Mouse (Mus musculus): ENCODE results near the gene Morn3. TPM values are rescaled to one million over a fixed set of nuclear protein-coding genes. Genes with fewer than 3 reads are reported as not detected.

The Morn3 gene
- polyA plus RNA-seq, 1 experiment from 2014 or later = 1.0 TPM

DNA sequence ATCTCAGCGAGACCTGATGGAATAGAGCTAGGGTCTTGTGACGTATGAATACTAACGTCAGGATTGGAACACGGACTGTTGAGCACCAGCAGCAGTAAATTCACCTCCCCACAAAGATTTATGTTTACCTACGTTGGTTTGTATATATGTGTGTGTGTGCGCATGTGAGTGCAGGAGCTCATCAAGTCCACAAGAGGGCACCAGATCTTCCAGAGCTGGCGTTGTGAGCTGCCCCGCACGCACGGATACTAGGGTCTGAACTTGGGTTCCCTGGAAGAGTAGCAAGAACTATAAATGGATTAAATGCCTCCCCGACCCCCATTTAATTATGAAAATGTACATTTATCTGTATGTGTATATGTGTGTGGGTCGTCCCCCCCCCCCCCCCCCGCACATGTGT is 33.7 kb upstream of the Morn3 start:
- WGBS = 95% methylated on average over 11 of the region's 13 CpGs
- no peak for DNase-seq (ENCODE audit: low spot score)

DNA sequence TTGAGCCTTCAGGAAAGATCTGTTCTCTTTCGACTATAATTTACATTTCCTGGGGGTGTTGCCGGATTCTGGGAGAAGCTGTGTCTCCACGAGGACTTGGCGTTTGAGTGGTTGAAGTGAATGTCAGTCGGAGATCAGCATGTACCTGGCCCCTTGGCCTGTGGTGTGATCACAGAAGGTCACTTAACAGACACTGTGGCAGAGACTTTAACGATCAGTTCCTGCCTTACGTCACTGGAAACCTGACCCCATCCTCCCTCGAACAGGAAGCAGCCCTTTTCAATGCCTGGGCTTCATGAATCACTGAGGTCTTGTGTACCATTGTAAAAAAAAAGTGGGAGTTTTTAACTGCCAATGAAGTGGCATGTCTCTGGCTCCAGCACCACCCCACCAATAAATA is 33.2 kb upstream of the Morn3 start:
- Histone ChIP-seq H3K36me3 (ENCODE audit: control insufficient read depth, insufficient read depth, low read length) (no peaks in the 10 kb centered on the region), H3K4me3 (ENCODE audit: low read depth, low read length) (no peak overlapping the region), H3K27ac (ENCODE audit: low read depth, low read length) (no peak overlapping the region), H3K4me2 (replicated peaks; ENCODE audit: low read depth, low read length) (no peak overlapping the region), H3K9me3 (ENCODE audit: control insufficient read depth, low read length) (no peaks in the 10 kb centered on the region), H3K27me3 (ENCODE audit: control insufficient read depth, insufficient read depth, low read length) (no peaks in the 10 kb centered on the region), H3K9ac (ENCODE audit: low read depth, low read length) (no peak overlapping the region), H3K4me1 (replicated peaks; ENCODE audit: control insufficient read depth, insufficient read depth, low read length) (peaks cover 5% of the 10 kb centered on the region)
- WGBS = 88% methylated on average over 8 of the region's 8 CpGs
- ATAC-seq (ENCODE audit: low FRiP score) (no peak), DNase-seq (ENCODE audit: low spot score) (no peak)

More for the DNA sequence above, 33.7 kb upstream of the Morn3 start:
- ATAC-seq (ENCODE audit: low FRiP score) = no peak
- H3K4me3 ChIP-seq (ENCODE audit: low read depth, low read length) = no peak overlapping the region
- no peak overlapping the region for H3K9ac ChIP-seq (ENCODE audit: low read depth, low read length)
- no peak overlapping the region for H3K27ac ChIP-seq (ENCODE audit: low read depth, low read length)
- H3K36me3 ChIP-seq (ENCODE audit: control insufficient read depth, insufficient read depth, low read length) = no peaks in the 10 kb centered on the region
- H3K27me3 ChIP-seq (ENCODE audit: control insufficient read depth, insufficient read depth, low read length) = no peaks in the 10 kb centered on the region
- H3K9me3 ChIP-seq (ENCODE audit: control insufficient read depth, low read length) = no peaks in the 10 kb centered on the region
- peaks cover 5% of the 10 kb centered on the region for H3K4me1 ChIP-seq (replicated peaks; ENCODE audit: control insufficient read depth, insufficient read depth, low read length)
- H3K4me2 ChIP-seq (replicated peaks; ENCODE audit: low read depth, low read length) = no peak overlapping the region

DNA sequence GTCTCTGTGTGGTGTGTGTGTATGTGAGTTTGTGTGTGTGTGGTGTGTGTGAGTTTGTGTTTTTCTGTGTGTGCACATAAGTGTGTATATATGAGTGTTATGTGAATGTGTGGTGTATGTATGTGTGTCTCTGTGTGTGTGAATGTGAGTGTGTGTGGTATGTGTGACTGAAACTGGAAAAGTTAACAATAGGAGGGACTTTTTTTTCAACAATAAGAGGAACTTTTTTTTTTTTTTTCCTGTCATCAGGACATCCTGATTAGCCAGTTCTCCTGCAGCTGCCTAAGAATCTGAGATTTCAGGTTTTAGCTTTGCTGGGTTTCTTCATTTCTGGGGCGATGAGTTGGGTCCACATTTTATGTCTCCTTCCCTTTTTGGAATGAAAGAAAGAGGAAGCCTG is 32.8 kb upstream of the Morn3 start:
- Histone ChIP-seq H3K4me2 (replicated peaks; ENCODE audit: low read depth, low read length) (no peak overlapping the region), H3K27me3 (ENCODE audit: control insufficient read depth, insufficient read depth, low read length) (no peaks in the 10 kb centered on the region), H3K9me3 (ENCODE audit: control insufficient read depth, low read length) (no peaks in the 10 kb centered on the region), H3K9ac (ENCODE audit: low read depth, low read length) (no peak overlapping the region), H3K36me3 (ENCODE audit: control insufficient read depth, insufficient read depth, low read length) (no peaks in the 10 kb centered on the region), H3K4me3 (ENCODE audit: low read depth, low read length) (no peak overlapping the region), H3K4me1 (replicated peaks; ENCODE audit: control insufficient read depth, insufficient read depth, low read length) (peaks cover 5% of the 10 kb centered on the region), H3K27ac (ENCODE audit: low read depth, low read length) (no peak overlapping the region)
- ATAC-seq (ENCODE audit: low FRiP score) (no peak), DNase-seq (ENCODE audit: low spot score) (no peak)
- WGBS = 94% methylated on average over 1 of the region's 1 CpGs

- ATAC-seq (ENCODE audit: low FRiP score) (peak; percentile 84), DNase-seq (ENCODE audit: low spot score) (peak; percentile 72)
- peak overlapping the region; percentile 97 for H3K4me2 ChIP-seq (replicated peaks; ENCODE audit: low read depth, low read length)
- peaks cover 5% of the 10 kb centered on the region for H3K4me1 ChIP-seq (replicated peaks; ENCODE audit: control insufficient read depth, insufficient read depth, low read length)
- peak overlapping the region; percentile 73 for H3K9ac ChIP-seq (ENCODE audit: low read depth, low read length)
- WGBS = 5% methylated on average over 27 of the region's 35 CpGs
- H3K36me3 ChIP-seq (ENCODE audit: control insufficient read depth, insufficient read depth, low read length) = no peaks in the 10 kb centered on the region
- H3K4me3 ChIP-seq (ENCODE audit: low read depth, low read length) = peak overlapping the region; percentile 76
- no peaks in the 10 kb centered on the region for H3K27me3 ChIP-seq (ENCODE audit: control insufficient read depth, insufficient read depth, low read length)
- H3K27ac ChIP-seq (ENCODE audit: low read depth, low read length) = peak overlapping the region; percentile 62; the same call in 1 of the 2 replicates
- H3K9me3 ChIP-seq (ENCODE audit: control insufficient read depth, low read length) = no peaks in the 10 kb centered on the region
Measured at GRCm38 (mm10) chr5:123076419-123077281, 29.8 kb upstream of the Morn3 start.

GRCm38 (mm10) chr5:123075576-123076418 is 29.0 kb upstream of the Morn3 start:
- Histone ChIP-seq H3K9ac (ENCODE audit: low read depth, low read length) (peak overlapping the region; percentile 73), H3K4me1 (replicated peaks; ENCODE audit: control insufficient read depth, insufficient read depth, low read length) (peaks cover 5% of the 10 kb centered on the region), H3K4me3 (ENCODE audit: low read depth, low read length) (peak overlapping the region; percentile 76), H3K9me3 (ENCODE audit: control insufficient read depth, low read length) (no peaks in the 10 kb centered on the region), H3K27ac (ENCODE audit: low read depth, low read length) (peak overlapping the region; percentile 62; the same call in 1 of the 2 replicates), H3K27me3 (ENCODE audit: control insufficient read depth, insufficient read depth, low read length) (no peaks in the 10 kb centered on the region), H3K4me2 (replicated peaks; ENCODE audit: low read depth, low read length) (peak overlapping the region; percentile 97), H3K36me3 (ENCODE audit: control insufficient read depth, insufficient read depth, low read length) (no peaks in the 10 kb centered on the region)
- ATAC-seq (ENCODE audit: low FRiP score) = peak; percentile 88
- peak; percentile 96 for DNase-seq (ENCODE audit: low spot score)
- WGBS = 8% methylated on average over 45 of the region's 45 CpGs

GRCm38 (mm10) chr5:123068714-123069113 is 21.9 kb upstream of the Morn3 start:
- H3K9me3 ChIP-seq (ENCODE audit: control insufficient read depth, low read length) = no peaks in the 10 kb centered on the region
- no peak overlapping the region for H3K27ac ChIP-seq (ENCODE audit: low read depth, low read length)
- no peaks in the 10 kb centered on the region for H3K4me1 ChIP-seq (replicated peaks; ENCODE audit: control insufficient read depth, insufficient read depth, low read length)
- no peaks in the 10 kb centered on the region for H3K36me3 ChIP-seq (ENCODE audit: control insufficient read depth, insufficient read depth, low read length)
- no peaks in the 10 kb centered on the region for H3K27me3 ChIP-seq (ENCODE audit: control insufficient read depth, insufficient read depth, low read length)
- 92% methylated on average over 2 of the region's 2 CpGs for WGBS
- no peak overlapping the region for H3K4me3 ChIP-seq (ENCODE audit: low read depth, low read length)
- ATAC-seq (ENCODE audit: low FRiP score) (no peak), DNase-seq (ENCODE audit: low spot score) (no peak)
- no peak overlapping the region for H3K9ac ChIP-seq (ENCODE audit: low read depth, low read length)
- H3K4me2 ChIP-seq (replicated peaks; ENCODE audit: low read depth, low read length) = no peak overlapping the region

- no peak for ATAC-seq (ENCODE audit: low FRiP score)
- WGBS = 87% methylated on average over 12 of the region's 12 CpGs
- H3K9ac ChIP-seq (ENCODE audit: low read depth, low read length) = no peak within 1 kb of the TSS
- no peak within 1 kb of the TSS for H3K4me3 ChIP-seq (ENCODE audit: low read depth, low read length)
- H3K27ac ChIP-seq (ENCODE audit: low read depth, low read length) = no peak within 1 kb of the TSS
- no peaks in the 10 kb centered on the region for H3K4me1 ChIP-seq (replicated peaks; ENCODE audit: control insufficient read depth, insufficient read depth, low read length)
- H3K4me2 ChIP-seq (replicated peaks; ENCODE audit: low read depth, low read length) = no peak within 1 kb of the TSS
- H3K9me3 ChIP-seq (ENCODE audit: control insufficient read depth, low read length) = no peaks in the 10 kb centered on the region
- no peak for DNase-seq (ENCODE audit: low spot score)
- H3K27me3 ChIP-seq (ENCODE audit: control insufficient read depth, insufficient read depth, low read length) = no peaks in the 10 kb centered on the region
- no peaks in the 10 kb centered on the region for H3K36me3 ChIP-seq (ENCODE audit: control insufficient read depth, insufficient read depth, low read length)
Measured at GRCm38 (mm10) chr5:123068115-123068514, 21.3 kb upstream of the Morn3 start, which contains the start of gene Tmem120b. TSS of gene Tmem120b (plus strand) at chr5:123068415.

DNA sequence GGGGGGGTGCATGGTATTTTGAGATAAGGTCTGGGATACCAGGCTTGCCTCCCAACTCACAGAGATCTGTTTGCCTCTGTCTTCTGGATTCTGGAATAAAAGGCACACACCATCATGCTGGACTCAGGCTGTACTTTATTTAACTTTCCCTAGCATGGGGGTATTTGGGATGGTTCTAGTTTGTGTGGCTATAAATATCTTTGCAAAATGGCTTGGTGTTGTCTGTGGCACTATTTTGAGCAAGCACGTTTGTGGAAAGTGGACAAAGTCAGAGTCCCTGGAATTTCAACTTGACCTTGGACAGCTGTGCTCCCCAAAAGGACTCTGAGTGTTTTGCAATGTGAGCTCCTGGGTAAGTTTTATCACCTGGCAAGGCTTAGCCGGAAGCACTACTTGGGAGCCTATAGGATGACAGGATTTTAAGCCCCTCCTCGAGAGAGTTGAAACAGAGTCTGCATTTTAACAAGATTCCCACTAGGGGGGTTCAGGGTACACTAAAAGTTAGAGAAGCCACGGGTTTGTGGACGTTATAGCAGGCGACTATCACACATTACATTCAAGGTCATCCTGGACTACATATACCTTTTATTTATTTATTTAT is 20.7 kb upstream of the Morn3 start:
- Histone ChIP-seq H3K9ac (ENCODE audit: low read depth, low read length) (no peak overlapping the region), H3K27ac (ENCODE audit: low read depth, low read length) (no peak overlapping the region), H3K4me2 (replicated peaks; ENCODE audit: low read depth, low read length) (no peak overlapping the region), H3K27me3 (ENCODE audit: control insufficient read depth, insufficient read depth, low read length) (no peaks in the 10 kb centered on the region), H3K4me3 (ENCODE audit: low read depth, low read length) (no peak overlapping the region), H3K4me1 (replicated peaks; ENCODE audit: control insufficient read depth, insufficient read depth, low read length) (no peaks in the 10 kb centered on the region), H3K9me3 (ENCODE audit: control insufficient read depth, low read length) (no peaks in the 10 kb centered on the region), H3K36me3 (ENCODE audit: control insufficient read depth, insufficient read depth, low read length) (no peaks in the 10 kb centered on the region)
- DNase-seq (ENCODE audit: low spot score) (peak; percentile 23), ATAC-seq (ENCODE audit: low FRiP score) (no peak)
- 28% methylated on average over 6 of the region's 6 CpGs for WGBS

All from hindbrain, embryonic 11.5 days (tissue).